Mouse (Mus musculus) limb, embryonic 11.5 days (tissue): ENCODE results near the gene Dmrtc2. TPM values are rescaled to one million over a fixed set of nuclear protein-coding genes. Genes with fewer than 3 reads are reported as not detected.

Source experiments
- ATAC-seq: fragments of 200-750 bp; cut with Nextera tagmentation; 2 replicates; pipeline ENCODE4 v1.8.0; 2017; ENCODE audit warnings: low read depth; ENCODE audit not compliant: insufficient number of reproducible peaks, low FRiP score, low TSS enrichment
- DNase-seq: peaks from one replicate; pipeline ENCODE4 v3.0.0-alpha.2; 2015; ENCODE audit warnings: low spot score
- H3K27ac ChIP-seq: fragments of 300-500 bp; sonication (generic); replicated peaks from 2 replicates; pipeline ENCODE4 v1.5.1; 2014; ENCODE audit warnings: low read depth, mild to moderate bottlenecking, low read length
- H3K27me3 ChIP-seq: fragments of 300-500 bp; sonication (generic); 2 replicates; pipeline ENCODE4 v1.6.1; 2014; ENCODE audit warnings: mild to moderate bottlenecking, low read length, mixed read lengths; ENCODE audit not compliant: control insufficient read depth, insufficient read depth
- H3K36me3 ChIP-seq: fragments of 300-500 bp; sonication (generic); 2 replicates; pipeline ENCODE4 v1.6.1; 2014; ENCODE audit warnings: mild to moderate bottlenecking, low read length, moderate library complexity, mixed read lengths; ENCODE audit not compliant: control insufficient read depth, insufficient read depth
- H3K4me1 ChIP-seq: fragments of 300-500 bp; sonication (generic); 2 replicates; pipeline ENCODE4 v1.6.1; 2014; ENCODE audit warnings: low read length, mixed read lengths; ENCODE audit not compliant: control insufficient read depth, insufficient read depth
- H3K4me2 ChIP-seq: fragments of 300-500 bp; sonication (generic); 2 replicates; pipeline ENCODE4 v1.6.1; 2014; ENCODE audit warnings: low read depth, mild to moderate bottlenecking, moderate library complexity; ENCODE audit not compliant: severe bottlenecking
- H3K4me3 ChIP-seq: fragments of 300-500 bp; sonication (generic); 2 replicates; pipeline ENCODE4 v1.5.1; 2014; ENCODE audit warnings: low read depth, low read length
- H3K9ac ChIP-seq: fragments of 300-500 bp; sonication (generic); 2 replicates; pipeline ENCODE4 v1.6.1; 2014; ENCODE audit warnings: mild to moderate bottlenecking, low read length
- H3K9me3 ChIP-seq: fragments of 300-500 bp; sonication (generic); 2 replicates; pipeline ENCODE4 v1.6.1; 2016; ENCODE audit warnings: low read length; ENCODE audit not compliant: control insufficient read depth
- WGBS: fragments of 180-500 bp; shearing (Covaris S2); extraction: QIAGEN DNeasy Blood & Tissue Kit; methylation state at CpG from one replicate; pipeline ENCODE4 v1.1.7; 2014; 5-methylcytosine and 5-hydroxymethylcytosine counted together
- polyA plus RNA-seq: library from polyadenylated mRNA; unstranded; fragments of >200 nt; fragmentation: Nextera tagmentation; extraction: Ambion mirVana; gene quantifications from 2 replicates; pipeline ENCODE4 v1.2.1, GENCODE M21; 2014

Dmrtc2 gene
- polyA plus RNA-seq, 1 experiment from 2014 or later, result not detected

DNA sequence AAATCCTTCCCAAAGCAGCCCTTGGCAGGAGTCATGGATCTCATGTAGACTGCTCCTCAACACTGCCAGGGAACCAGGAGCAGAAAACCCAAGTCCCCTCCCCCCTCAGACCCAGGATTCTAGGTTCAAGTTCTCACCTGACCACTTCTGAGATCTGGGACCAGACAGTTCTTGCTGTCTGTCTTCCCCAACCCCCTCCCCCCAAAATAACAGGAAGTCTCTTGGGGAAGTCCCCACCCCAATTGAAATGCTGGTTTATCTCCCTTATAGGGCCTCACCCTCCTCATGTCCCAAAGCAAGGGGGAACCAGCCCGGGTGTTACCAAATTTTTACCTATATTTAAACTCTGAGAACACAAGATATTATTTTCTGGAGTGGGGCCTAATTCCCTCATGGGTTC lies 32.0 kb downstream of the Dmrtc2 start:
- WGBS, result 58% methylated on average over 1 of the region's 1 CpGs
- no peak overlapping the region for H3K4me3 ChIP-seq
- no peak overlapping the region for H3K27ac ChIP-seq
- no peak for ATAC-seq
- peaks cover 15% of the 10 kb centered on the region for H3K4me1 ChIP-seq
- H3K9me3 ChIP-seq, result no peaks in the 10 kb centered on the region
- H3K9ac ChIP-seq, result peak overlapping the region; percentile 24; the same call in 1 of the 2 replicates
- H3K4me2 ChIP-seq, result peak overlapping the region; percentile 66; the same call in 1 of the 2 replicates
- DNase-seq, result no peak
- no peaks in the 10 kb centered on the region for H3K27me3 ChIP-seq
- H3K36me3 ChIP-seq, result no peaks in the 10 kb centered on the region

GRCm38 (mm10) chr7:24902264-24902629 lies 32.4 kb downstream of the Dmrtc2 start:
- peaks cover 19% of the 10 kb centered on the region for H3K4me1 ChIP-seq
- H3K9ac ChIP-seq, result peak overlapping the region; percentile 74
- H3K36me3 ChIP-seq, result no peaks in the 10 kb centered on the region
- ATAC-seq, result no peak
- H3K27ac ChIP-seq, result peak overlapping the region; percentile 70
- no peaks in the 10 kb centered on the region for H3K27me3 ChIP-seq
- peak overlapping the region; percentile 64 for H3K4me3 ChIP-seq
- DNase-seq, result no peak
- H3K4me2 ChIP-seq, result peak overlapping the region; percentile 66
- WGBS, result 46% methylated on average over 2 of the region's 2 CpGs
- no peaks in the 10 kb centered on the region for H3K9me3 ChIP-seq

- Histone ChIP-seq H3K4me3 (peak within 1 kb of the TSS; percentile 64), H3K4me2 (peak within 1 kb of the TSS; percentile 66), H3K9me3 (no peaks in the 10 kb centered on the region), H3K27me3 (no peaks in the 10 kb centered on the region), H3K4me1 (peaks cover 22% of the 10 kb centered on the region), H3K9ac (peak within 1 kb of the TSS; percentile 74), H3K36me3 (no peaks in the 10 kb centered on the region), H3K27ac (peak within 1 kb of the TSS; percentile 70)
- 6% methylated on average over 48 of the region's 68 CpGs for WGBS
- ATAC-seq (no peak), DNase-seq (peak; percentile 63)
Observed at GRCm38 (mm10) chr7:24902630-24903443, 33.0 kb downstream of the Dmrtc2 start, which contains the start of gene Arhgef1. Arhgef1 (plus strand) TSS chr7:24902912.

DNA sequence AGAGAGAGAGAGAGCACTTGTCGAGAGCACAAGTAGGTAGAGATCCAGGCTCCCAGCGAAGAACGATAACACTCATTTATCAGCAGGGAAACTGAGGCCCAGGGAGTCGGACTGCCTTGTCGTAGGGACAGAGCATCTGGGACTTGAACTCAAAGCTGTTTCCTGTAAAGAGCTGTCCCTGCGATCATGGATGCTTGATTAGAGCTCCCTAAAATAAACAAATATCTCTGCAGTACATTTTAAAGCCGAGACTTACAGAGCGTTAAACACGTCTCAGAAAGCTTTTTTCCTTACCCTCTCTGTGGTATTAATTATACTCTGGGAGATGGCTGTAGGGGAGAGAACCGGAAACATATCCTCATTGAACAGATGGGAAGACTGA lies 33.6 kb downstream of the Dmrtc2 start:
- H3K27ac ChIP-seq, result no peak overlapping the region
- H3K9me3 ChIP-seq, result no peaks in the 10 kb centered on the region
- H3K4me1 ChIP-seq, result peaks cover 25% of the 10 kb centered on the region
- peak overlapping the region; percentile 74 for H3K9ac ChIP-seq
- peak overlapping the region; percentile 66 for H3K4me2 ChIP-seq
- H3K27me3 ChIP-seq, result no peaks in the 10 kb centered on the region
- WGBS, result 42% methylated on average over 10 of the region's 10 CpGs
- no peak for ATAC-seq
- H3K36me3 ChIP-seq, result no peaks in the 10 kb centered on the region
- peak overlapping the region; percentile 64 for H3K4me3 ChIP-seq
- no peak for DNase-seq

DNA sequence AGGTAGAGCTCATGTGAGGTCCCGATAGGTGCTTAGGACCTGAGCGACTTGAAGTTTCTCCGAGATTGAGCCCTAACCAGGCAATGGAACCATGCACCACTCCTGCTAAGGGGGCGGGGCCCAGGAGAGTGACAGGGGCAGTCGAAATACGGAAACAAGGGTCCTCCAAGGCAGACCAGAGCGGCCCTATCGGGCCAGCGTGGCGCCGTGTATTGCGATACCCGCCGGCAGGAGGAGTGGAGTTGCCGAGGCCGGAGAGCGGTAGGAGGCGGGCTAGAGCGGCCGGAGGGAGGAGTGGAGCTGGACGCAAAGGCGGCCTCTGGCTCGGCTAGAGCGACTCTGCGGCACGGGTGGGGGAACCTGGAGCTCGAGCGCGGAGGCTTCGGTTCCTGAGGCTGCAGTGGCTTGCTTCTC lies 34.2 kb downstream of the Dmrtc2 start:
- H3K4me3 ChIP-seq, result peak overlapping the region; percentile 64
- H3K9me3 ChIP-seq, result no peaks in the 10 kb centered on the region
- peak overlapping the region; percentile 59 for H3K9ac ChIP-seq
- H3K27ac ChIP-seq, result no peak overlapping the region
- H3K4me1 ChIP-seq, result peaks cover 25% of the 10 kb centered on the region
- H3K4me2 ChIP-seq, result peak overlapping the region; percentile 66
- ATAC-seq (peak; percentile 93), DNase-seq (peak; percentile 97)
- no peaks in the 10 kb centered on the region for H3K36me3 ChIP-seq
- H3K27me3 ChIP-seq, result no peaks in the 10 kb centered on the region
- 0% methylated on average over 30 of the region's 30 CpGs for WGBS

- ATAC-seq (no peak), DNase-seq (peak; percentile 76)
- Histone ChIP-seq H3K9me3 (no peaks in the 10 kb centered on the region), H3K27ac (no peak overlapping the region), H3K4me3 (peak overlapping the region; percentile 64), H3K36me3 (0 out of 2 replicates have a peak, but pooled peaks cover 2% of the 10 kb centered on the region), H3K9ac (no peak overlapping the region), H3K4me1 (peaks cover 25% of the 10 kb centered on the region), H3K4me2 (peak overlapping the region; percentile 66), H3K27me3 (no peaks in the 10 kb centered on the region)
- 20% methylated on average over 3 of the region's 3 CpGs for WGBS
Observed at GRCm38 (mm10) chr7:24904936-24905335, 35.1 kb downstream of the Dmrtc2 start.

GRCm38 (mm10) chr7:24906551-24906950 lies 36.7 kb downstream of the Dmrtc2 start:
- no peaks in the 10 kb centered on the region for H3K9me3 ChIP-seq
- DNase-seq, result no peak
- H3K27ac ChIP-seq, result peak overlapping the region; percentile 48; the same call in 1 of the 2 replicates
- peaks cover 25% of the 10 kb centered on the region for H3K4me1 ChIP-seq
- H3K36me3 ChIP-seq, result 0 out of 2 replicates have a peak, but pooled peaks cover 2% of the 10 kb centered on the region
- no peak overlapping the region; the same call in 1 of the 2 replicates for H3K9ac ChIP-seq
- no peaks in the 10 kb centered on the region for H3K27me3 ChIP-seq
- ATAC-seq, result no peak
- WGBS, result 21% methylated on average over 6 of the region's 6 CpGs
- H3K4me2 ChIP-seq, result peak overlapping the region; percentile 31; the same call in 1 of the 2 replicates
- no peak overlapping the region; the same call in 1 of the 2 replicates for H3K4me3 ChIP-seq

GRCm38 (mm10) chr7:24907211-24907748 lies 37.4 kb downstream of the Dmrtc2 start:
- Histone ChIP-seq H3K4me1 (peaks cover 23% of the 10 kb centered on the region), H3K27me3 (no peaks in the 10 kb centered on the region), H3K36me3 (0 out of 2 replicates have a peak, but pooled peaks cover 2% of the 10 kb centered on the region), H3K9ac (no peak overlapping the region), H3K27ac (peak overlapping the region; percentile 48; the same call in 1 of the 2 replicates), H3K4me3 (no peak overlapping the region; the same call in 1 of the 2 replicates), H3K9me3 (no peaks in the 10 kb centered on the region), H3K4me2 (peak overlapping the region; percentile 31; the same call in 1 of the 2 replicates)
- WGBS, result 13% methylated on average over 13 of the region's 13 CpGs
- DNase-seq (peak; percentile 54), ATAC-seq (peak; percentile 7; the same call in 1 of the 2 replicates)
